Mouse (Mus musculus): Measurements from ENCODE around the gene Slc29a3. TPM values are rescaled to one million over a fixed set of nuclear protein-coding genes. Genes with fewer than 3 reads are reported as not detected.
A peak's percentile ranks its signal among the peaks of the same experiment; 100 is the strongest.

Slc29a3 gene
- polyA plus RNA-seq (2016; fragmentation: Nextera tagmentation; extraction: Ambion mirVana) = 9.6 and 10.3 TPM in 2 replicates

- ATAC-seq (ENCODE audit: low FRiP score) = peak; percentile 97
- Histone ChIP-seq H3K4me1 (peaks cover 19% of the 10 kb centered on the region), H3K36me3 (replicated peaks) (no peaks in the 10 kb centered on the region), H3K9ac (peak within 1 kb of the TSS; percentile 80), H3K4me2 (peak within 1 kb of the TSS; percentile 79), H3K4me3 (replicated peaks) (peak within 1 kb of the TSS; percentile 65), H3K27me3 (no peaks in the 10 kb centered on the region), H3K27ac (peak within 1 kb of the TSS; percentile 70), H3K9me3 (no peaks in the 10 kb centered on the region)
- WGBS = 7% methylated on average over 37 of the region's 41 CpGs
Observed at GRCm38 (mm10) chr10:60752040-60753020, at the start of gene Slc29a3. Gene Slc29a3 (minus strand): TSS chr10:60752794.

- H3K9me3 ChIP-seq = no peaks in the 10 kb centered on the region
- H3K9ac ChIP-seq = no peak overlapping the region
- peaks cover 51% of the 10 kb centered on the region for H3K4me1 ChIP-seq
- no peak overlapping the region for H3K4me3 ChIP-seq (replicated peaks)
- no peaks in the 10 kb centered on the region for H3K36me3 ChIP-seq (replicated peaks)
- H3K27me3 ChIP-seq = peaks cover 31% of the 10 kb centered on the region
- 56% methylated on average over 12 of the region's 12 CpGs for WGBS
- ATAC-seq (ENCODE audit: low FRiP score) = no peak
- H3K27ac ChIP-seq = no peak overlapping the region
- H3K4me2 ChIP-seq = no peak overlapping the region
Observed at GRCm38 (mm10) chr10:60801898-60802412, 49.4 kb upstream of the Slc29a3 start.

GRCm38 (mm10) chr10:60801168-60801897 is 48.7 kb upstream of the Slc29a3 start:
- Histone ChIP-seq H3K4me3 (replicated peaks) (no peak overlapping the region), H3K36me3 (replicated peaks) (no peaks in the 10 kb centered on the region), H3K9ac (no peak overlapping the region), H3K27ac (no peak overlapping the region), H3K4me1 (peaks cover 45% of the 10 kb centered on the region), H3K4me2 (no peak overlapping the region), H3K9me3 (no peaks in the 10 kb centered on the region), H3K27me3 (peaks cover 31% of the 10 kb centered on the region)
- 50% methylated on average over 11 of the region's 11 CpGs for WGBS
- no peak for ATAC-seq (ENCODE audit: low FRiP score)

DNA sequence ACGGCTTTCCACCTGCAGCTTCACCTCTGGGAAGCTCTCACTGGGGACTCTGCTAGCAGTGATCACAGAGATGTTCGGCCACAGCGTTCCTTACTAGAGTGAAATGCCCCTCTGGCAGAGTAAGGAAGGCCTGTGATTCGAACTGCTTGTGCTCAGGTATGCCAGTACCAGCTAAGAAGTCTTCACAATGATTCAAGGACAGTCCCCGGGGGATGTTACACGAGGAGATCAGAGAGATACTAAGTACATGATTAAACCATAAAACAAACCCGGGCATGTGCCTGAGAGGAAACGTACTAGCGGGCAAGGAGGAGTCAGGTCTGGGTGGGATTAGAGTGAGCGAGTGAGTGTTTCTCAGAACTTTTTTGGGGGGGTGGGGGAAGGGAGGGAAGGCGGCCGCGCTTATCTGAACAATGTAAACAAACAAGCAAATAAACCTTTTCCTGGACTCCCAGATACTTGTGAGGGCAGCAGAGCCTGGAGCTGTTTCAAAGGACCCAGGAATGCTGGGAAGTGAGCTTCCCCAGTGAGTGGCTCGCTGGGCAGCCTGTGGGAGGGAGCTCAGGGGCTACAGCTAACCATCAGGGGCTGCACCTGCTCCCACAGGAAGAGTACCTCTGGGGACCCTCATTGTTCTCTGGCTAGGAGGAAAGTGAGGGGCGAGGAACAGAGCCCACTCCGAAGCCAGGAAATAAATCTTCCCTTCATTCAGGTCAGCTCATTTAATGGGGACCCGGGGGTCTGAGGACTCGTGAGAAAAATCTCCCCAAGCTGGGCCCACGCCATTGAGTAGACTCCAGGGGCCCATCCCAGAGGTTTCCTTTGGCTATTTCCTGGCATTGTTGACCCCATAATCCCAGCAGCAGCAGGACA is 47.9 kb upstream of the Slc29a3 start:
- ATAC-seq (ENCODE audit: low FRiP score) = no peak
- H3K9ac ChIP-seq = no peak overlapping the region
- H3K4me1 ChIP-seq = peaks cover 37% of the 10 kb centered on the region
- no peaks in the 10 kb centered on the region for H3K9me3 ChIP-seq
- H3K27ac ChIP-seq = no peak overlapping the region
- no peak overlapping the region for H3K4me3 ChIP-seq (replicated peaks)
- H3K36me3 ChIP-seq (replicated peaks) = no peaks in the 10 kb centered on the region
- H3K4me2 ChIP-seq = peak overlapping the region; percentile 4; the same call in 1 of the 2 replicates
- peaks cover 31% of the 10 kb centered on the region for H3K27me3 ChIP-seq
- WGBS = 19% methylated on average over 19 of the region's 19 CpGs

GRCm38 (mm10) chr10:60797682-60798422 is 45.3 kb upstream of the Slc29a3 start:
- peaks cover 27% of the 10 kb centered on the region for H3K27me3 ChIP-seq
- H3K9me3 ChIP-seq = no peaks in the 10 kb centered on the region
- H3K4me2 ChIP-seq = no peak overlapping the region
- H3K27ac ChIP-seq = no peak overlapping the region
- 86% methylated on average over 14 of the region's 14 CpGs for WGBS
- no peak overlapping the region for H3K9ac ChIP-seq
- ATAC-seq (ENCODE audit: low FRiP score) = no peak
- H3K4me1 ChIP-seq = peaks cover 43% of the 10 kb centered on the region
- H3K4me3 ChIP-seq (replicated peaks) = no peak overlapping the region
- H3K36me3 ChIP-seq (replicated peaks) = no peaks in the 10 kb centered on the region

DNA sequence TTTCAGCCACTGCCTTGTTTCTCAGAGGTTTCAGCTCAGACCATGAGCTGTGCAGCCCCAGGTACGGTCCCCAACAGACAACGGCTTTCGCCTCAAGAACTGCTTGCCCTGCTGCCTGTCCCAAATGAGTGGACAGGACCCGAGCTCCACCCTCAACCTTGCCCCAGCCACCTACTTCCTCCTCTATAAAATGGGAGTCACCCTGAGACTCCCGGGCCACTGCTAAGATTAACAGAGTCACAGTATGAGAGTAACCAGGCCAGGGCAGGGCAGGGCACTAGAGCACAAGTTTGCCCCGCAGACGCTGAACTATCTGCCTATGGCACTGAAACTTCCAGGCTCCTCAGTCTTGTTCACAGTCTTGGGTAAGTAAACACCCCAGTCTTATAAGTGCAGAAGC is 43.9 kb upstream of the Slc29a3 start:
- Histone ChIP-seq H3K9me3 (no peaks in the 10 kb centered on the region), H3K4me3 (replicated peaks) (no peak overlapping the region), H3K4me1 (peaks cover 48% of the 10 kb centered on the region), H3K36me3 (replicated peaks) (no peaks in the 10 kb centered on the region), H3K9ac (no peak overlapping the region), H3K27me3 (peaks cover 24% of the 10 kb centered on the region), H3K4me2 (no peak overlapping the region), H3K27ac (no peak overlapping the region)
- ATAC-seq (ENCODE audit: low FRiP score) = no peak
- WGBS = 86% methylated on average over 7 of the region's 7 CpGs

GRCm38 (mm10) chr10:60796028-60796427 is 43.4 kb upstream of the Slc29a3 start:
- Histone ChIP-seq H3K4me3 (replicated peaks) (no peak overlapping the region), H3K4me2 (no peak overlapping the region), H3K9me3 (no peaks in the 10 kb centered on the region), H3K4me1 (peaks cover 44% of the 10 kb centered on the region), H3K36me3 (replicated peaks) (no peaks in the 10 kb centered on the region), H3K27ac (no peak overlapping the region), H3K9ac (no peak overlapping the region), H3K27me3 (peaks cover 23% of the 10 kb centered on the region)
- ATAC-seq (ENCODE audit: low FRiP score) = no peak
- 83% methylated on average over 5 of the region's 5 CpGs for WGBS

- WGBS = 34% methylated on average over 8 of the region's 8 CpGs
- no peak for ATAC-seq (ENCODE audit: low FRiP score)
- H3K4me1 ChIP-seq = peaks cover 32% of the 10 kb centered on the region
- H3K4me3 ChIP-seq (replicated peaks) = no peak overlapping the region
- H3K4me2 ChIP-seq = no peak overlapping the region
- peak overlapping the region; percentile 59; the same call in 1 of the 2 replicates for H3K27ac ChIP-seq
- no peak overlapping the region for H3K9ac ChIP-seq
- no peaks in the 10 kb centered on the region for H3K36me3 ChIP-seq (replicated peaks)
- H3K27me3 ChIP-seq = peaks cover 17% of the 10 kb centered on the region
- no peaks in the 10 kb centered on the region for H3K9me3 ChIP-seq
Observed at GRCm38 (mm10) chr10:60794792-60795191, 42.2 kb upstream of the Slc29a3 start.

DNA sequence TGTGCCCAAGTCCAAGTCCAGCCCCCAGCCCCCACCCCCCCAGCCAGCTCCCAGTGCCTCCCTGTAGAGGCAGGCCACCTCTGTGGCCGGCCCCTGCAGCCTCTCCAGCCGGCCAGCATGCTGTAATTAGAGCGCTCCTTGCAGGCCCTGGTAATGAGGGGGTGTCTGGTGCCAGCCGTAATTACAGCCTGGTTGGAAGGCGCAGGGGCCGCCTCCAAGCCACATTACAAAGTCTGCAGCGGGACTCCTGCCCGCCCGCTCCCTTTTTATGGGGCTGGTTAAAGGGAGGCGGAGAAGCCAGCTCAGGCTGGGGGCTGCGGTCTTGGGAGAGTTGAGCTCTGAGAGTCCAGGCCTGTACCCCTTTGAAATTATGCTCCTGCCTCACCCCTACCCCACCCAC is 41.8 kb upstream of the Slc29a3 start:
- no peaks in the 10 kb centered on the region for H3K9me3 ChIP-seq
- H3K36me3 ChIP-seq (replicated peaks) = no peaks in the 10 kb centered on the region
- ATAC-seq (ENCODE audit: low FRiP score) = peak; percentile 76
- peaks cover 12% of the 10 kb centered on the region; the same call in 1 of the 2 replicates for H3K27me3 ChIP-seq
- H3K27ac ChIP-seq = peak overlapping the region; percentile 59; the same call in 1 of the 2 replicates
- H3K9ac ChIP-seq = no peak overlapping the region
- whole genome bisulfite sequencing = 9% methylated on average over 11 of the region's 11 CpGs
- H3K4me3 ChIP-seq (replicated peaks) = no peak overlapping the region
- peaks cover 29% of the 10 kb centered on the region for H3K4me1 ChIP-seq
- peak overlapping the region; percentile 17 for H3K4me2 ChIP-seq

DNA sequence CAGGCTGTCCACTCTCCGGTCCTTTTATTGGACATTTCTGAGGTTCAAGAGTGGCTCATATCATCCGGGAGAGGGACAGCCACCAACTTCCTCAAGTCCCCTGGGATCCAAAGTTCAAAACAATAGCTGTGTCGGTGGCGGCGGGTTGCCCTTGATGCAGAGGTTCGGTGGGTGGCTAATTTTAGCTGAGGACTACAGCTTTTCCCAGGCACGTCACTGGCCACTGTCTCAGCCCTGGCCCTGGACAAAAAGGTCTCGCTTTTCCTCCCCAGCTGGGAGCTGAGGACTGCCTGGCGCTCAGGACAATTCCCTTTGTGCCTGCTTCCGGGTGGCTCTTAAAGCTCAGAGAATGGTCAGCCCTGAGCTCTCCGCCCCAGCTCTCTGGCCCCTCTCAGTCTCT is 40.2 kb upstream of the Slc29a3 start:
- Histone ChIP-seq H3K4me1 (peaks cover 29% of the 10 kb centered on the region), H3K9me3 (no peaks in the 10 kb centered on the region), H3K4me3 (replicated peaks) (no peak overlapping the region), H3K9ac (no peak overlapping the region), H3K27ac (peak overlapping the region; percentile 9; the same call in 1 of the 2 replicates), H3K36me3 (replicated peaks) (no peaks in the 10 kb centered on the region), H3K27me3 (peaks cover 12% of the 10 kb centered on the region; the same call in 1 of the 2 replicates), H3K4me2 (no peak overlapping the region; the same call in 1 of the 2 replicates)
- 8% methylated on average over 11 of the region's 11 CpGs for WGBS
- no peak for ATAC-seq (ENCODE audit: low FRiP score)

DNA sequence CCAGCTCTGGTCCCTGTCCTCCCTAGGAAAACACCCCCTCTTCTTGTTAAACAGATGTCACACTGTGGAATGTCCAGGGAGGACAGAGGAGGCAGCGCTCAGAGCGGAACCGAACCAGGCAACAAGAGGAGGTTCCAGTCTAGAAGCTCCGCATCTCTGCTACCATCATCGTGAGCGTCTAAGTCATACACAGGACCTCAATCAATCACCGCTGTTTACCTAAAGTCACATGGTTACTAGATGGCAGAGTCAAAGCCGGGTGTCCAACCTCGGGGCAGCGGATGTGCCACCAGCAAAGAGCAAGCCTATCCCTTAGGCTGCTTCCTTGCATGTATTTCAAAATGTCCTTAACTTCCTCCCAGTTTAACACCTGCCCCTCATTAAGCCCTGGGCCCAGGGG is 39.8 kb upstream of the Slc29a3 start:
- Histone ChIP-seq H3K4me1 (peaks cover 29% of the 10 kb centered on the region), H3K9ac (no peak overlapping the region), H3K36me3 (replicated peaks) (no peaks in the 10 kb centered on the region), H3K4me3 (replicated peaks) (no peak overlapping the region), H3K9me3 (no peaks in the 10 kb centered on the region), H3K27ac (no peak overlapping the region), H3K27me3 (peaks cover 12% of the 10 kb centered on the region; the same call in 1 of the 2 replicates), H3K4me2 (no peak overlapping the region)
- 68% methylated on average over 10 of the region's 10 CpGs for WGBS
- no peak for ATAC-seq (ENCODE audit: low FRiP score)

All from forebrain, embryonic 12.5 days (tissue).